Mouse (Mus musculus): ENCODE results near the gene Frmd6. TPM values are rescaled to one million over a fixed set of nuclear protein-coding genes. Genes with fewer than 3 reads are reported as not detected.

The Frmd6 gene
- polyA plus RNA-seq, 1 experiment = 32.6 TPM

GRCm38 (mm10) chr12:70825651-70826317 is 470 bp downstream of the Frmd6 start:
- peak; percentile 79 for DNase-seq
- TF ChIP-seq POLR2A (IDR thresholded peaks at IDR 0.05; ENCODE audit: borderline replicate concordance, extremely low read depth, low read depth, low read length) (no peak), CTCF (IDR thresholded peaks at IDR 0.05; ENCODE audit: insufficient read depth, low read length) (no peak)

GRCm38 (mm10) chr12:70826318-70827072 is 1.2 kb downstream of the Frmd6 start:
- Histone ChIP-seq H3K4me1 (ENCODE audit: control insufficient read depth, insufficient read depth, low read length) (peaks cover 14% of the 10 kb centered on the region), H3K4me3 (replicated peaks; ENCODE audit: extremely low read depth, low read depth, low read length) (peak overlapping the region; percentile 80)
- 1% methylated on average over 19 of the region's 19 CpGs for WGBS
- no peak for DNase-seq
- TF ChIP-seq POLR2A (IDR thresholded peaks at IDR 0.05; ENCODE audit: borderline replicate concordance, extremely low read depth, low read depth, low read length) (no peak), CTCF (IDR thresholded peaks at IDR 0.05; ENCODE audit: insufficient read depth, low read length) (no peak)

More at GRCm38 (mm10) chr12:70825651-70826317, 470 bp downstream of the Frmd6 start:
- Histone ChIP-seq H3K4me1 (ENCODE audit: control insufficient read depth, insufficient read depth, low read length) (peaks cover 9% of the 10 kb centered on the region), H3K4me3 (replicated peaks; ENCODE audit: extremely low read depth, low read depth, low read length) (peak overlapping the region; percentile 80)
- WGBS = under 1% methylated on average over 55 of the region's 55 CpGs

- DNase-seq = no peak
- H3K4me3 ChIP-seq (replicated peaks; ENCODE audit: extremely low read depth, low read depth, low read length) = peak overlapping the region; percentile 39
- peaks cover 14% of the 10 kb centered on the region for H3K4me1 ChIP-seq (ENCODE audit: control insufficient read depth, insufficient read depth, low read length)
- WGBS = 10% methylated on average over 9 of the region's 9 CpGs
- no peak for TF ChIP-seq POLR2A (IDR thresholded peaks at IDR 0.05; ENCODE audit: borderline replicate concordance, extremely low read depth, low read depth, low read length)
- TF ChIP-seq CTCF (IDR thresholded peaks at IDR 0.05; ENCODE audit: insufficient read depth, low read length) = no peak
These were observed 2.0 kb downstream of the Frmd6 start for GRCm38 (mm10) chr12:70827187-70827900.

GRCm38 (mm10) chr12:70827901-70828271 is 2.6 kb downstream of the Frmd6 start:
- TF ChIP-seq CTCF (IDR thresholded peaks at IDR 0.05; ENCODE audit: insufficient read depth, low read length) (no peak), POLR2A (IDR thresholded peaks at IDR 0.05; ENCODE audit: borderline replicate concordance, extremely low read depth, low read depth, low read length) (no peak)
- WGBS = 54% methylated on average over 4 of the region's 4 CpGs

GRCm38 (mm10) chr12:70830982-70831566 is 5.8 kb downstream of the Frmd6 start:
- Histone ChIP-seq H3K4me3 (replicated peaks; ENCODE audit: extremely low read depth, low read depth, low read length) (no peak overlapping the region), H3K4me1 (ENCODE audit: control insufficient read depth, insufficient read depth, low read length) (peaks cover 24% of the 10 kb centered on the region)
- WGBS = 59% methylated on average over 9 of the region's 9 CpGs
- no peak for DNase-seq
- no peak for TF ChIP-seq CTCF (IDR thresholded peaks at IDR 0.05; ENCODE audit: insufficient read depth, low read length)
- TF ChIP-seq POLR2A (IDR thresholded peaks at IDR 0.05; ENCODE audit: borderline replicate concordance, extremely low read depth, low read depth, low read length) = no peak

More at GRCm38 (mm10) chr12:70827901-70828271, 2.6 kb downstream of the Frmd6 start:
- H3K4me3 ChIP-seq (replicated peaks; ENCODE audit: extremely low read depth, low read depth, low read length) = peak overlapping the region; percentile 5
- no peak for DNase-seq
- H3K4me1 ChIP-seq (ENCODE audit: control insufficient read depth, insufficient read depth, low read length) = peaks cover 14% of the 10 kb centered on the region

- TF ChIP-seq CTCF (IDR thresholded peaks at IDR 0.05; ENCODE audit: insufficient read depth, low read length) = no peak
- no peak for TF ChIP-seq POLR2A (IDR thresholded peaks at IDR 0.05; ENCODE audit: borderline replicate concordance, extremely low read depth, low read depth, low read length)
- no peak for DNase-seq
- 32% methylated on average over 4 of the region's 4 CpGs for WGBS
- peaks cover 24% of the 10 kb centered on the region for H3K4me1 ChIP-seq (ENCODE audit: control insufficient read depth, insufficient read depth, low read length)
- H3K4me3 ChIP-seq (replicated peaks; ENCODE audit: extremely low read depth, low read depth, low read length) = no peak overlapping the region
These were observed 7.1 kb downstream of the Frmd6 start for GRCm38 (mm10) chr12:70832216-70832998.

- Histone ChIP-seq H3K4me3 (replicated peaks; ENCODE audit: extremely low read depth, low read depth, low read length) (no peak overlapping the region), H3K4me1 (ENCODE audit: control insufficient read depth, insufficient read depth, low read length) (peaks cover 26% of the 10 kb centered on the region)
- DNase-seq = no peak
- TF ChIP-seq CTCF (IDR thresholded peaks at IDR 0.05; ENCODE audit: insufficient read depth, low read length) (no peak), POLR2A (IDR thresholded peaks at IDR 0.05; ENCODE audit: borderline replicate concordance, extremely low read depth, low read depth, low read length) (no peak)
- 87% methylated on average over 3 of the region's 3 CpGs for WGBS
These were observed 7.7 kb downstream of the Frmd6 start for GRCm38 (mm10) chr12:70833050-70833449.

- peaks cover 25% of the 10 kb centered on the region for H3K4me1 ChIP-seq (ENCODE audit: control insufficient read depth, insufficient read depth, low read length)
- WGBS = 50% methylated on average over 4 of the region's 4 CpGs
- TF ChIP-seq POLR2A (IDR thresholded peaks at IDR 0.05; ENCODE audit: borderline replicate concordance, extremely low read depth, low read depth, low read length) (no peak), CTCF (IDR thresholded peaks at IDR 0.05; ENCODE audit: insufficient read depth, low read length) (no peak)
- H3K4me3 ChIP-seq (replicated peaks; ENCODE audit: extremely low read depth, low read depth, low read length) = no peak overlapping the region
- DNase-seq = no peak
These were observed 8.7 kb downstream of the Frmd6 start for GRCm38 (mm10) chr12:70834043-70834442.

Data from lung, adult 2 months (tissue).